Mouse (Mus musculus) embryonic facial prominence, embryonic 15.5 days (tissue): ENCODE data around the gene Rnf10. TPM values are rescaled to one million over a fixed set of nuclear protein-coding genes. Genes with fewer than 3 reads are reported as not detected.

Experiments
- ATAC-seq: fragments of 200-750 bp; cut with Nextera tagmentation; 2 replicates; pipeline ENCODE4 v1.8.0; 2017; ENCODE audit warnings: low read depth, moderate TSS enrichment; ENCODE audit not compliant: insufficient number of reproducible peaks, low FRiP score, low TSS enrichment
- H3K27ac ChIP-seq: fragments of 300-500 bp; sonication (generic); replicated peaks from 2 replicates; pipeline ENCODE4 v1.5.1; 2015; ENCODE audit warnings: mild to moderate bottlenecking, inconsistent platforms
- H3K27me3 ChIP-seq: fragments of 300-500 bp; sonication (generic); 2 replicates; pipeline ENCODE4 v1.6.1; 2015; ENCODE audit warnings: inconsistent platforms
- H3K36me3 ChIP-seq: fragments of 300-500 bp; sonication (generic); 2 replicates; pipeline ENCODE4 v1.6.1; 2015; ENCODE audit warnings: mild to moderate bottlenecking, inconsistent platforms
- H3K4me1 ChIP-seq: fragments of 300-500 bp; sonication (generic); 2 replicates; pipeline ENCODE4 v1.6.1; 2015; ENCODE audit warnings: inconsistent platforms
- H3K4me2 ChIP-seq: fragments of 300-500 bp; sonication (generic); replicated peaks from 2 replicates; pipeline ENCODE4 v1.6.1; 2015; ENCODE audit warnings: mild to moderate bottlenecking, inconsistent platforms
- H3K4me3 ChIP-seq: fragments of 300-500 bp; sonication (generic); replicated peaks from 2 replicates; pipeline ENCODE4 v1.5.1; 2015; ENCODE audit warnings: mild to moderate bottlenecking, inconsistent platforms
- H3K9ac ChIP-seq: fragments of 300-500 bp; sonication (generic); 2 replicates; pipeline ENCODE4 v1.6.1; 2015; ENCODE audit warnings: inconsistent platforms
- H3K9me3 ChIP-seq: fragments of 300-500 bp; sonication (generic); replicated peaks from 2 replicates; pipeline ENCODE4 v1.6.1; 2016; ENCODE audit warnings: inconsistent platforms
- WGBS: fragments of 180-500 bp; shearing (Covaris S2); methylation state at CpG from one replicate; pipeline ENCODE4 v1.1.7; 2015; 5-methylcytosine and 5-hydroxymethylcytosine counted together
- polyA plus RNA-seq: library from polyadenylated mRNA; unstranded; fragments of >200 nt; fragmentation: Nextera tagmentation; extraction: Ambion mirVana; gene quantifications from 2 replicates; pipeline ENCODE4 v1.2.1, GENCODE M21; 2015

The Rnf10 gene
- polyA plus RNA-seq, 1 experiment from 2014 or later: 170 TPM

GRCm38 (mm10) chr5:115261880-115262279, 10.8 kb downstream of the Rnf10 start:
- no peak overlapping the region for H3K4me3 ChIP-seq
- no peak for ATAC-seq
- peaks cover 52% of the 10 kb centered on the region for H3K36me3 ChIP-seq
- H3K9ac ChIP-seq: no peak overlapping the region
- 84% methylated on average over 1 of the region's 1 CpGs for WGBS
- H3K9me3 ChIP-seq: no peaks in the 10 kb centered on the region
- no peaks in the 10 kb centered on the region for H3K27me3 ChIP-seq
- H3K27ac ChIP-seq: no peak overlapping the region
- H3K4me1 ChIP-seq: 0 out of 2 replicates have a peak, but pooled peaks cover 7% of the 10 kb centered on the region
- no peak overlapping the region for H3K4me2 ChIP-seq

GRCm38 (mm10) chr5:115261141-115261540, 11.6 kb downstream of the Rnf10 start:
- Histone ChIP-seq H3K27me3 (no peaks in the 10 kb centered on the region), H3K27ac (no peak overlapping the region), H3K4me3 (no peak overlapping the region), H3K9me3 (no peaks in the 10 kb centered on the region), H3K4me1 (0 out of 2 replicates have a peak, but pooled peaks cover 2% of the 10 kb centered on the region), H3K4me2 (no peak overlapping the region), H3K36me3 (peaks cover 54% of the 10 kb centered on the region), H3K9ac (no peak overlapping the region)
- ATAC-seq: no peak
- 86% methylated on average over 8 of the region's 8 CpGs for WGBS

- Histone ChIP-seq H3K4me1 (no peaks in the 10 kb centered on the region), H3K9me3 (no peaks in the 10 kb centered on the region), H3K4me3 (no peak overlapping the region), H3K36me3 (peaks cover 62% of the 10 kb centered on the region), H3K4me2 (no peak overlapping the region), H3K27me3 (no peaks in the 10 kb centered on the region), H3K27ac (no peak overlapping the region), H3K9ac (no peak overlapping the region)
- no peak for ATAC-seq
- WGBS: 80% methylated on average over 6 of the region's 6 CpGs
Measured at GRCm38 (mm10) chr5:115260356-115260755, 12.3 kb downstream of the Rnf10 start.

GRCm38 (mm10) chr5:115256909-115257546, 15.7 kb downstream of the Rnf10 start:
- Histone ChIP-seq H3K36me3 (peaks cover 57% of the 10 kb centered on the region), H3K27me3 (no peaks in the 10 kb centered on the region), H3K4me1 (no peaks in the 10 kb centered on the region), H3K4me3 (no peak overlapping the region), H3K4me2 (no peak overlapping the region), H3K9ac (no peak overlapping the region), H3K9me3 (no peaks in the 10 kb centered on the region), H3K27ac (no peak overlapping the region)
- WGBS: 92% methylated on average over 10 of the region's 10 CpGs
- no peak for ATAC-seq

GRCm38 (mm10) chr5:115255472-115255871, 17.2 kb downstream of the Rnf10 start:
- 63% methylated on average over 1 of the region's 1 CpGs for WGBS
- no peak overlapping the region for H3K27ac ChIP-seq
- no peak overlapping the region for H3K9ac ChIP-seq
- no peak overlapping the region for H3K4me2 ChIP-seq
- H3K27me3 ChIP-seq: no peaks in the 10 kb centered on the region
- ATAC-seq: no peak
- no peaks in the 10 kb centered on the region for H3K4me1 ChIP-seq
- no peaks in the 10 kb centered on the region for H3K9me3 ChIP-seq
- H3K4me3 ChIP-seq: no peak overlapping the region
- H3K36me3 ChIP-seq: peaks cover 68% of the 10 kb centered on the region

GRCm38 (mm10) chr5:115240191-115240590, 32.5 kb downstream of the Rnf10 start:
- Histone ChIP-seq H3K27ac (no peak overlapping the region), H3K27me3 (no peaks in the 10 kb centered on the region), H3K9me3 (no peaks in the 10 kb centered on the region), H3K4me1 (peaks cover 19% of the 10 kb centered on the region), H3K36me3 (peaks cover 57% of the 10 kb centered on the region), H3K4me2 (no peak overlapping the region), H3K9ac (no peak overlapping the region), H3K4me3 (no peak overlapping the region)
- 78% methylated on average over 11 of the region's 11 CpGs for WGBS
- no peak for ATAC-seq

GRCm38 (mm10) chr5:115238729-115239195, 33.9 kb downstream of the Rnf10 start:
- Histone ChIP-seq H3K36me3 (peaks cover 43% of the 10 kb centered on the region), H3K9ac (0 out of 2 replicates have a peak overlapping the region, but pooled peaks have one; percentile 71), H3K4me2 (peak overlapping the region; percentile 70), H3K4me1 (peaks cover 22% of the 10 kb centered on the region), H3K27ac (no peak overlapping the region), H3K4me3 (peak overlapping the region; percentile 88), H3K27me3 (no peaks in the 10 kb centered on the region), H3K9me3 (no peaks in the 10 kb centered on the region)
- ATAC-seq: no peak
- 5% methylated on average over 11 of the region's 11 CpGs for WGBS

GRCm38 (mm10) chr5:115237803-115238728, 34.6 kb downstream of the Rnf10 start:
- H3K4me1 ChIP-seq: peaks cover 22% of the 10 kb centered on the region
- H3K9ac ChIP-seq: peak overlapping the region; percentile 71
- H3K4me3 ChIP-seq: peak overlapping the region; percentile 88
- H3K4me2 ChIP-seq: peak overlapping the region; percentile 70
- ATAC-seq: peak; percentile 84
- H3K27me3 ChIP-seq: no peaks in the 10 kb centered on the region
- H3K9me3 ChIP-seq: no peaks in the 10 kb centered on the region
- peak overlapping the region; percentile 65 for H3K27ac ChIP-seq
- under 1% methylated on average over 88 of the region's 88 CpGs for WGBS
- peaks cover 36% of the 10 kb centered on the region for H3K36me3 ChIP-seq

- peak; percentile 69; the same call in 1 of the 2 replicates for ATAC-seq
- Histone ChIP-seq H3K9ac (peak within 1 kb of the TSS; percentile 37), H3K4me3 (peak within 1 kb of the TSS; percentile 59), H3K4me2 (peak within 1 kb of the TSS; percentile 91), H3K9me3 (no peaks in the 10 kb centered on the region), H3K27me3 (no peaks in the 10 kb centered on the region), H3K36me3 (peaks cover 13% of the 10 kb centered on the region), H3K4me1 (peaks cover 28% of the 10 kb centered on the region), H3K27ac (peak within 1 kb of the TSS; percentile 40)
- under 1% methylated on average over 21 of the region's 21 CpGs for WGBS
Measured at GRCm38 (mm10) chr5:115235786-115236263, 36.9 kb downstream of the Rnf10 start, which contains the start of gene Pop5. Gene Pop5 (plus strand): TSS chr5:115235836.

GRCm38 (mm10) chr5:115235323-115235771, 37.4 kb downstream of the Rnf10 start:
- peak overlapping the region; percentile 59 for H3K4me3 ChIP-seq
- peak overlapping the region; percentile 91 for H3K4me2 ChIP-seq
- H3K9ac ChIP-seq: peak overlapping the region; percentile 37
- peaks cover 9% of the 10 kb centered on the region for H3K36me3 ChIP-seq
- peak overlapping the region; percentile 40 for H3K27ac ChIP-seq
- H3K9me3 ChIP-seq: no peaks in the 10 kb centered on the region
- ATAC-seq: peak; percentile 49; the same call in 1 of the 2 replicates
- H3K4me1 ChIP-seq: peaks cover 28% of the 10 kb centered on the region
- H3K27me3 ChIP-seq: no peaks in the 10 kb centered on the region
- 1% methylated on average over 43 of the region's 45 CpGs for WGBS

- WGBS: 57% methylated on average over 6 of the region's 6 CpGs
- Histone ChIP-seq H3K27me3 (no peaks in the 10 kb centered on the region), H3K9me3 (no peaks in the 10 kb centered on the region), H3K4me2 (no peak overlapping the region), H3K4me1 (peaks cover 28% of the 10 kb centered on the region), H3K9ac (no peak overlapping the region), H3K36me3 (peaks cover under 1% of the 10 kb centered on the region; the same call in 1 of the 2 replicates), H3K4me3 (no peak overlapping the region), H3K27ac (no peak overlapping the region)
- no peak for ATAC-seq
Measured at GRCm38 (mm10) chr5:115234519-115234918, 38.2 kb downstream of the Rnf10 start.
